Mouse (Mus musculus): ENCODE measurements around the gene Rtl6. TPM values are rescaled to one million over a fixed set of nuclear protein-coding genes. Genes with fewer than 3 reads are reported as not detected.
A peak's percentile ranks its signal among the peaks of the same experiment; 100 is the strongest.

The Rtl6 gene
- total and polyA plus RNA-seq, 2 experiments, result 0.09 to 0.13 TPM

- Histone ChIP-seq H3K79me2 (ENCODE audit: control insufficient read depth, insufficient read depth, low read length) (no peaks in the 10 kb centered on the region), H3K27me3 (ENCODE audit: control insufficient read depth, insufficient read depth, low read length) (no peaks in the 10 kb centered on the region), H3K27ac (replicated peaks; ENCODE audit: insufficient read depth, low read depth, low read length) (no peak overlapping the region), H3K9ac (ENCODE audit: low read depth, low read length) (no peak overlapping the region), H3K4me3 (ENCODE audit: insufficient read depth, low read depth, low read length) (no peak overlapping the region), H3K36me3 (ENCODE audit: control insufficient read depth, insufficient read depth, low read length) (no peaks in the 10 kb centered on the region), H3K4me1 (ENCODE audit: control insufficient read depth, insufficient read depth, low read length) (no peaks in the 10 kb centered on the region)
- 85% methylated on average over 2 of the region's 2 CpGs for WGBS
- DNase-seq (ENCODE audit: extremely low read depth, low read depth, low spot score), result peak; percentile 6
- TF ChIP-seq CTCF (IDR thresholded peaks at IDR 0.05; ENCODE audit: low read depth, low read length) (peak; percentile 52; the same call in 1 of the 2 replicates), POLR2A (IDR thresholded peaks at IDR 0.05; ENCODE audit: extremely low read depth, insufficient read depth, low read length) (no peak)
These were observed 21.7 kb downstream of the Rtl6 start for GRCm38 (mm10) chr15:84535953-84536352.

- Histone ChIP-seq H3K4me1 (ENCODE audit: control insufficient read depth, insufficient read depth, low read length) (no peaks in the 10 kb centered on the region), H3K36me3 (ENCODE audit: control insufficient read depth, insufficient read depth, low read length) (no peaks in the 10 kb centered on the region), H3K4me3 (ENCODE audit: insufficient read depth, low read depth, low read length) (no peak overlapping the region), H3K27ac (replicated peaks; ENCODE audit: insufficient read depth, low read depth, low read length) (no peak overlapping the region), H3K27me3 (ENCODE audit: control insufficient read depth, insufficient read depth, low read length) (no peaks in the 10 kb centered on the region), H3K9ac (ENCODE audit: low read depth, low read length) (no peak overlapping the region), H3K79me2 (ENCODE audit: control insufficient read depth, insufficient read depth, low read length) (no peaks in the 10 kb centered on the region)
- no peak for DNase-seq (ENCODE audit: extremely low read depth, low read depth, low spot score)
- 70% methylated on average over 2 of the region's 2 CpGs for WGBS
- no peak for TF ChIP-seq POLR2A (IDR thresholded peaks at IDR 0.05; ENCODE audit: extremely low read depth, insufficient read depth, low read length)
- no peak for TF ChIP-seq CTCF (IDR thresholded peaks at IDR 0.05; ENCODE audit: low read depth, low read length)
These were observed 25.4 kb downstream of the Rtl6 start for GRCm38 (mm10) chr15:84532211-84532610.

- TF ChIP-seq CTCF (IDR thresholded peaks at IDR 0.05; ENCODE audit: low read depth, low read length) (no peak), POLR2A (IDR thresholded peaks at IDR 0.05; ENCODE audit: extremely low read depth, insufficient read depth, low read length) (no peak)
These were observed 26.1 kb downstream of the Rtl6 start for GRCm38 (mm10) chr15:84531535-84531934.

GRCm38 (mm10) chr15:84526921-84527320, 30.7 kb downstream of the Rtl6 start:
- H3K79me2 ChIP-seq (ENCODE audit: control insufficient read depth, insufficient read depth, low read length), result no peaks in the 10 kb centered on the region
- H3K4me3 ChIP-seq (ENCODE audit: insufficient read depth, low read depth, low read length), result no peak overlapping the region
- no peak overlapping the region for H3K9ac ChIP-seq (ENCODE audit: low read depth, low read length)
- no peaks in the 10 kb centered on the region for H3K27me3 ChIP-seq (ENCODE audit: control insufficient read depth, insufficient read depth, low read length)
- H3K4me1 ChIP-seq (ENCODE audit: control insufficient read depth, insufficient read depth, low read length), result no peaks in the 10 kb centered on the region
- no peak for DNase-seq (ENCODE audit: extremely low read depth, low read depth, low spot score)
- H3K36me3 ChIP-seq (ENCODE audit: control insufficient read depth, insufficient read depth, low read length), result no peaks in the 10 kb centered on the region
- TF ChIP-seq CTCF (IDR thresholded peaks at IDR 0.05; ENCODE audit: low read depth, low read length), result no peak
- TF ChIP-seq POLR2A (IDR thresholded peaks at IDR 0.05; ENCODE audit: extremely low read depth, insufficient read depth, low read length), result no peak
- 81% methylated on average over 14 of the region's 14 CpGs for WGBS
- no peak overlapping the region for H3K27ac ChIP-seq (replicated peaks; ENCODE audit: insufficient read depth, low read depth, low read length)

More at GRCm38 (mm10) chr15:84531535-84531934, 26.1 kb downstream of the Rtl6 start:
- Histone ChIP-seq H3K79me2 (ENCODE audit: control insufficient read depth, insufficient read depth, low read length) (no peaks in the 10 kb centered on the region), H3K27ac (replicated peaks; ENCODE audit: insufficient read depth, low read depth, low read length) (no peak overlapping the region), H3K4me1 (ENCODE audit: control insufficient read depth, insufficient read depth, low read length) (no peaks in the 10 kb centered on the region), H3K9ac (ENCODE audit: low read depth, low read length) (no peak overlapping the region), H3K36me3 (ENCODE audit: control insufficient read depth, insufficient read depth, low read length) (no peaks in the 10 kb centered on the region), H3K27me3 (ENCODE audit: control insufficient read depth, insufficient read depth, low read length) (no peaks in the 10 kb centered on the region), H3K4me3 (ENCODE audit: insufficient read depth, low read depth, low read length) (no peak overlapping the region)
- WGBS, result 74% methylated on average over 10 of the region's 10 CpGs
- no peak for DNase-seq (ENCODE audit: extremely low read depth, low read depth, low spot score)

GRCm38 (mm10) chr15:84525222-84525883, 32.3 kb downstream of the Rtl6 start:
- Histone ChIP-seq H3K4me1 (ENCODE audit: control insufficient read depth, insufficient read depth, low read length) (no peaks in the 10 kb centered on the region), H3K9ac (ENCODE audit: low read depth, low read length) (no peak overlapping the region), H3K36me3 (ENCODE audit: control insufficient read depth, insufficient read depth, low read length) (no peaks in the 10 kb centered on the region), H3K4me3 (ENCODE audit: insufficient read depth, low read depth, low read length) (no peak overlapping the region), H3K27ac (replicated peaks; ENCODE audit: insufficient read depth, low read depth, low read length) (no peak overlapping the region), H3K79me2 (ENCODE audit: control insufficient read depth, insufficient read depth, low read length) (no peaks in the 10 kb centered on the region), H3K27me3 (ENCODE audit: control insufficient read depth, insufficient read depth, low read length) (no peaks in the 10 kb centered on the region)
- DNase-seq (ENCODE audit: extremely low read depth, low read depth, low spot score), result no peak
- TF ChIP-seq CTCF (IDR thresholded peaks at IDR 0.05; ENCODE audit: low read depth, low read length), result no peak
- no peak for TF ChIP-seq POLR2A (IDR thresholded peaks at IDR 0.05; ENCODE audit: extremely low read depth, insufficient read depth, low read length)
- WGBS, result 69% methylated on average over 5 of the region's 5 CpGs

GRCm38 (mm10) chr15:84522953-84523689, 34.5 kb downstream of the Rtl6 start:
- no peak for TF ChIP-seq CTCF (IDR thresholded peaks at IDR 0.05; ENCODE audit: low read depth, low read length)
- no peak for TF ChIP-seq POLR2A (IDR thresholded peaks at IDR 0.05; ENCODE audit: extremely low read depth, insufficient read depth, low read length)
- no peak for DNase-seq (ENCODE audit: extremely low read depth, low read depth, low spot score)

More at GRCm38 (mm10) chr15:84522953-84523689, 34.5 kb downstream of the Rtl6 start:
- WGBS, result 81% methylated on average over 8 of the region's 8 CpGs
- Histone ChIP-seq H3K4me1 (ENCODE audit: control insufficient read depth, insufficient read depth, low read length) (no peaks in the 10 kb centered on the region), H3K9ac (ENCODE audit: low read depth, low read length) (no peak overlapping the region), H3K4me3 (ENCODE audit: insufficient read depth, low read depth, low read length) (no peak overlapping the region), H3K27me3 (ENCODE audit: control insufficient read depth, insufficient read depth, low read length) (no peaks in the 10 kb centered on the region), H3K79me2 (ENCODE audit: control insufficient read depth, insufficient read depth, low read length) (no peaks in the 10 kb centered on the region), H3K27ac (replicated peaks; ENCODE audit: insufficient read depth, low read depth, low read length) (no peak overlapping the region), H3K36me3 (ENCODE audit: control insufficient read depth, insufficient read depth, low read length) (no peaks in the 10 kb centered on the region)
